Mouse (Mus musculus) hindbrain, embryonic 14.5 days (tissue): ENCODE results near the gene Cemip2. TPM values are rescaled to one million over a fixed set of nuclear protein-coding genes. Genes with fewer than 3 reads are reported as not detected.

ENCODE experiments used
- ATAC-seq: fragments of 200-750 bp; cut with Nextera tagmentation; 2 replicates; pipeline ENCODE4 v1.8.0; 2017; ENCODE audit warnings: moderate number of reproducible peaks, mild to moderate bottlenecking, moderate TSS enrichment, moderate library complexity; ENCODE audit not compliant: low FRiP score
- DNase-seq: peaks from one replicate; pipeline ENCODE4 v3.0.0-alpha.2; 2015; ENCODE audit warnings: low spot score
- H3K27ac ChIP-seq: fragments of 300-500 bp; sonication (generic); 2 replicates; pipeline ENCODE4 v1.5.1; 2014; ENCODE audit warnings: mild to moderate bottlenecking, moderate library complexity
- H3K27me3 ChIP-seq: fragments of 300-500 bp; sonication (generic); 2 replicates; pipeline ENCODE4 v1.6.1; 2014; ENCODE audit warnings: mild to moderate bottlenecking, low read length, mixed read lengths; ENCODE audit not compliant: control insufficient read depth, insufficient read depth
- H3K36me3 ChIP-seq: fragments of 300-500 bp; sonication (generic); replicated peaks from 2 replicates; pipeline ENCODE4 v1.6.1; 2014; ENCODE audit not compliant: control insufficient read depth, insufficient read depth
- H3K4me1 ChIP-seq: fragments of 300-500 bp; sonication (generic); replicated peaks from 2 replicates; pipeline ENCODE4 v1.6.1; 2014; ENCODE audit warnings: antibody characterized with exemption, low read length, mixed read lengths; ENCODE audit not compliant: control insufficient read depth, insufficient read depth
- H3K4me2 ChIP-seq: fragments of 300-500 bp; sonication (generic); replicated peaks from 2 replicates; pipeline ENCODE4 v1.6.1; 2014; ENCODE audit warnings: mild to moderate bottlenecking, moderate library complexity
- H3K4me3 ChIP-seq: fragments of 300-500 bp; sonication (generic); replicated peaks from 2 replicates; pipeline ENCODE4 v1.5.1; 2014; ENCODE audit warnings: mild to moderate bottlenecking, low read length
- H3K9ac ChIP-seq: fragments of 300-500 bp; sonication (generic); 2 replicates; pipeline ENCODE4 v1.6.1; 2014
- H3K9me3 ChIP-seq: fragments of 300-500 bp; sonication (generic); 2 replicates; pipeline ENCODE4 v1.6.1; 2016; ENCODE audit warnings: low read length; ENCODE audit not compliant: control insufficient read depth
- WGBS: fragments of 180-500 bp; shearing (Covaris S2); extraction: QIAGEN DNeasy Blood & Tissue Kit; methylation state at CpG from one replicate; pipeline ENCODE4 v1.1.7; 2014; 5-methylcytosine and 5-hydroxymethylcytosine counted together
- polyA plus RNA-seq: library from polyadenylated mRNA; unstranded; fragments of >200 nt; fragmentation: Nextera tagmentation; extraction: Ambion mirVana; gene quantifications from 2 replicates; pipeline ENCODE4 v1.2.1, GENCODE M21; 2014

Gene Cemip2
- polyA plus RNA-seq, 1 experiment from 2014 or later, result 26.8 TPM

DNA sequence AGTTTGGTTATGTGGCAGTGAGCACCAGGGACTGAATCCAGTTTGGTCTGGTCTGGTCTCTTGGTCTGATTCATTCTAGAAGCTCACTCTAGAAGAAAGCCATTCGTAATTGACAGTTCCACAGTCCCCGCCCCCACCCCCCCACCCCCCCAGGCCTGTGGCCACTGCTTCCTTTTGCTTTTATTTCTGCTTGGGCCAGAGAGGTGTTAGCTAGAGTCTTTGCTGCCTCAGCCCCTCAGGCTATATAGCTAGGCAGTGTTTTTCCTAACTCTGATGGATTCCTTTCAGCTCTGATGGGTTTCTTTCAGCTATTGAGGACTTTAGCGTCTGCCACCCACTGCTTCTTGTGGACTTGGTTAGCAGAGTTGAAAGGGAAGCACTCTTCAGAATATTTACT is 7.0 kb downstream of the Cemip2 start:
- Histone ChIP-seq H3K4me3 (peak overlapping the region; percentile 5; the same call in 1 of the 2 replicates), H3K9me3 (no peaks in the 10 kb centered on the region), H3K27me3 (no peaks in the 10 kb centered on the region), H3K27ac (peak overlapping the region; percentile 97), H3K9ac (peak overlapping the region; percentile 55), H3K36me3 (no peaks in the 10 kb centered on the region), H3K4me1 (peaks cover 94% of the 10 kb centered on the region), H3K4me2 (peak overlapping the region; percentile 52)
- under 1% methylated on average over 3 of the region's 3 CpGs for whole genome bisulfite sequencing
- no peak for DNase-seq
- ATAC-seq, result no peak

- H3K27me3 ChIP-seq, result no peaks in the 10 kb centered on the region
- DNase-seq (no peak), ATAC-seq (peak; percentile 12; the same call in 1 of the 2 replicates)
- peak overlapping the region; percentile 91 for H3K27ac ChIP-seq
- peak overlapping the region; percentile 44; the same call in 1 of the 2 replicates for H3K9ac ChIP-seq
- no peaks in the 10 kb centered on the region for H3K9me3 ChIP-seq
- WGBS, result 21% methylated on average over 6 of the region's 6 CpGs
- H3K4me1 ChIP-seq, result peaks cover 83% of the 10 kb centered on the region
- H3K36me3 ChIP-seq, result no peaks in the 10 kb centered on the region
- H3K4me2 ChIP-seq, result no peak overlapping the region
- H3K4me3 ChIP-seq, result no peak overlapping the region
These were observed 8.9 kb downstream of the Cemip2 start for GRCm38 (mm10) chr19:21787004-21787480.

GRCm38 (mm10) chr19:21788999-21789398 is 10.9 kb downstream of the Cemip2 start:
- H3K9ac ChIP-seq, result peak overlapping the region; percentile 49
- peak overlapping the region; percentile 43 for H3K4me2 ChIP-seq
- H3K36me3 ChIP-seq, result peaks cover 17% of the 10 kb centered on the region
- peak overlapping the region; percentile 91 for H3K27ac ChIP-seq
- ATAC-seq (no peak), DNase-seq (no peak)
- H3K4me3 ChIP-seq, result peak overlapping the region; percentile 16
- H3K4me1 ChIP-seq, result peaks cover 66% of the 10 kb centered on the region
- H3K27me3 ChIP-seq, result no peaks in the 10 kb centered on the region
- no peaks in the 10 kb centered on the region for H3K9me3 ChIP-seq
- WGBS, result 9% methylated on average over 8 of the region's 8 CpGs

GRCm38 (mm10) chr19:21789676-21790075 is 11.5 kb downstream of the Cemip2 start:
- H3K4me3 ChIP-seq, result no peak overlapping the region
- ATAC-seq (peak; percentile 72), DNase-seq (peak; percentile 67)
- peaks cover 59% of the 10 kb centered on the region for H3K4me1 ChIP-seq
- peak overlapping the region; percentile 43 for H3K4me2 ChIP-seq
- WGBS, result 9% methylated on average over 6 of the region's 6 CpGs
- peak overlapping the region; percentile 91 for H3K27ac ChIP-seq
- peak overlapping the region; percentile 49 for H3K9ac ChIP-seq
- H3K36me3 ChIP-seq, result peaks cover 22% of the 10 kb centered on the region
- H3K27me3 ChIP-seq, result no peaks in the 10 kb centered on the region
- H3K9me3 ChIP-seq, result no peaks in the 10 kb centered on the region

DNA sequence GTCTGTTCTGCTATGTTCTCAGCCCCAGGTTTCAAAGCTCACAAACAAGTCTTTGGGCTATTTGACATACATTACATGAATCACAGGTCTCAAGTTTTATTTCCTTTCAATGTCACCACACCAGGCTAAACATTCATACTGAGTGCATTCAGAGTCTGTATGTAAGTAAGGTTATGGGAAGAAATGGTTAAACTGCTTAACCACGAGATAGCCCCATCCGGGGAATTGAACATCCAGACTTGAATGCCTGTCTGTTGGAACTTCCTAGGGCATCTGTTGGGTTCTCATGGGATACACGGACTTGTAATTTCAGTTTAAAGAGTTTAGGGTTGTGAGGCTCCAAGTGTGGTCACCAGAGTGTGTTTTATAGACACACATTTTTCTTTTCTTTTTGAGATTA is 13.2 kb downstream of the Cemip2 start:
- ATAC-seq (no peak), DNase-seq (no peak)
- Histone ChIP-seq H3K9ac (no peak overlapping the region), H3K36me3 (peaks cover 37% of the 10 kb centered on the region), H3K27me3 (no peaks in the 10 kb centered on the region), H3K4me3 (no peak overlapping the region), H3K27ac (no peak overlapping the region), H3K4me2 (no peak overlapping the region), H3K4me1 (peaks cover 44% of the 10 kb centered on the region), H3K9me3 (no peaks in the 10 kb centered on the region)
- 58% methylated on average over 3 of the region's 3 CpGs for WGBS

DNA sequence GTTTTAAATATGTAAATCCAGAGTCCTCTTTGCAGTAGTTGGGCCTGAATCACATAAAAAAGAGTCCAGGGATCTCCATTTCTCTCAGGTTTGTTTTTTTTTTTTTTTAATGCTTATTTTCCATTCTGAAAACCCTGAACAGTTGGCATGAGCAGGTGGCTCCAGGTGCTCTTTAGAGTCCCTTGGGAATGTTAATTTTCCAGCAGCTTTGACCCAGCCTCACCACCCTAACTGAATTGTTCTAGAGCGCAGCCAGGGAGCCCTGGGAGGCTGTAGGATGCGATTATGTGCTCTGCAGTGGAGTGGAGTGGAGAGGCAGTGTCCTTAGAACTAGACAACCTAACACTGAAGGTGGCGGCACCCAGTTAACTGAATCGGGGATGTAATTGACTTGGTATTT is 13.7 kb downstream of the Cemip2 start:
- Histone ChIP-seq H3K36me3 (peaks cover 37% of the 10 kb centered on the region), H3K4me1 (peaks cover 41% of the 10 kb centered on the region), H3K9me3 (no peaks in the 10 kb centered on the region), H3K4me3 (no peak overlapping the region), H3K9ac (no peak overlapping the region), H3K4me2 (no peak overlapping the region), H3K27me3 (no peaks in the 10 kb centered on the region), H3K27ac (peak overlapping the region; percentile 41; the same call in 1 of the 2 replicates)
- DNase-seq (no peak), ATAC-seq (no peak)
- 48% methylated on average over 4 of the region's 4 CpGs for WGBS

GRCm38 (mm10) chr19:21792587-21793175 is 14.5 kb downstream of the Cemip2 start:
- WGBS, result 89% methylated on average over 26 of the region's 26 CpGs

DNA sequence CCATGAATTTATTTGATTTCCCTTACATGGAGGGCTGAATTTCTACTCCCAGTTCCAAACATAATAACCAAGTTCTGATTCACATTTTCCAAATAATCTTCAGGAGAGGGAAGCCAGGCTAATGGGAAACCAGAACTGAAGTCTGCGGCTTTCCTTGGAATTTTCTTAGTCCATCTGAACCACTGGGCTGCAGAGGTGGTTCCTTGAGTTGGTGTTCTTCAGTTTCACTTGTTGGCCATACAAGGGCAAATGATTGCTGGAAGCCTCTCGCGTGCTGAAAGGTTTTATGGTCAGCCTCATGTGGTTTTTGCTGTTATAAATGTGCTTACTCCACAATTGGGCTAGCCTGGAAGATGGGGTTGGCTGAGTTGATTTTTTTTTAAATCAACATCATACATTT is 16.4 kb downstream of the Cemip2 start:
- H3K4me3 ChIP-seq, result no peak overlapping the region
- no peak overlapping the region for H3K9ac ChIP-seq
- peaks cover 63% of the 10 kb centered on the region for H3K36me3 ChIP-seq
- DNase-seq (no peak), ATAC-seq (no peak)
- no peaks in the 10 kb centered on the region for H3K27me3 ChIP-seq
- no peak overlapping the region for H3K27ac ChIP-seq
- H3K4me2 ChIP-seq, result no peak overlapping the region
- WGBS, result 92% methylated on average over 3 of the region's 3 CpGs
- H3K9me3 ChIP-seq, result no peaks in the 10 kb centered on the region
- peaks cover 22% of the 10 kb centered on the region for H3K4me1 ChIP-seq

More at GRCm38 (mm10) chr19:21792587-21793175, 14.5 kb downstream of the Cemip2 start:
- Histone ChIP-seq H3K4me2 (no peak overlapping the region), H3K9me3 (no peaks in the 10 kb centered on the region), H3K9ac (no peak overlapping the region), H3K27me3 (no peaks in the 10 kb centered on the region), H3K4me3 (no peak overlapping the region), H3K27ac (peak overlapping the region; percentile 41), H3K4me1 (peaks cover 32% of the 10 kb centered on the region), H3K36me3 (peaks cover 44% of the 10 kb centered on the region)
- DNase-seq (no peak), ATAC-seq (no peak)

- Histone ChIP-seq H3K4me1 (peaks cover 12% of the 10 kb centered on the region), H3K9me3 (no peaks in the 10 kb centered on the region), H3K9ac (no peak overlapping the region), H3K4me3 (no peak overlapping the region), H3K27me3 (no peaks in the 10 kb centered on the region), H3K4me2 (no peak overlapping the region), H3K27ac (no peak overlapping the region), H3K36me3 (peaks cover 68% of the 10 kb centered on the region)
- ATAC-seq (no peak), DNase-seq (no peak)
- WGBS, result 89% methylated on average over 5 of the region's 5 CpGs
These were observed 18.2 kb downstream of the Cemip2 start for GRCm38 (mm10) chr19:21796333-21796732.
